Mouse (Mus musculus) CD8-positive naive resting alpha-beta T cell, adult 2 months (primary cell): Measurements from ENCODE around the gene Eva1a.

Experiments used
- DNase-seq, 2 experiments: peaks; one replicate each; pipeline ENCODE4 v3.0.0; 2022; ENCODE audit warnings: low read depth in 2 of 2, low spot score in 2 of 2

Gene Eva1a

DNA sequence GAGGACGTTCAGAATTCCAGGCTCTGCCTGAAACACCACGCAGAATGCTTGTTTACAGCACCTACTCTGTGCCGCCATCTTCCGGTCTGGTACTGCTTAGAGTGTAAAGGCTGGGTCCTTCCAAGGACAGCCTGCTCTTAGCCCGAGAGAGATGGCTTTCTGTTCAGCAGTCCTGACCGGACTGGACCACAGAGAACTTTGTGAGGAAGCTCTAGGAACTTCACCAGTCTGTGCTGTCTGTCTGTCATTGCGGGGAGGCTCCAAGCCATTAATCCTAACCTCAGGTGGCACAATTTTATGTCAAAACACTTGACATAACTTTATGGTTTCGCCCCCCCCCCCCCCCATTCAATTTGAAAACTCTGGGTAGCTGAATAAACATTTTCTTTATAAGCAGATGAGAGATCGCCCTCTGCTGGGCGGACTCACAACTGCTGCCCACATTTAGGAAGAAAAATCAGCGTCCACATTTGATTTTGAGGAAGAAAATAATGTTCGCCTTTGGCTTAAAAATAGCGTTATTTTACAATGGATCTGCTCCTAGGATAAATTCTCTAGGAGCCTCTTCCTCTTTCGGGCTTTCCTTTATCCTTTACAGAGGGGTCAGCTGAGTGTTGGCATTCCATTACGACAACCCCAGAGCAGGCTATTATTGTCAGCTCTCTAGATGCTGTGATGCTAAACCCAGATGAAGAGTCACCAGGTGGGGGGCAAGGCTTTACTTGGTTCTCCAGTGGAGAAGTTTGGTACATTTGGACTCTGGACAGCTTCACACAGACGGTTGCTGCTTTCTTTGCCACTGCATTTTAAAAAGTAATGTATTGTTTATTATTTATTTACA is 78.7 kb downstream of the Eva1a start:
- no peak for DNase-seq

DNA sequence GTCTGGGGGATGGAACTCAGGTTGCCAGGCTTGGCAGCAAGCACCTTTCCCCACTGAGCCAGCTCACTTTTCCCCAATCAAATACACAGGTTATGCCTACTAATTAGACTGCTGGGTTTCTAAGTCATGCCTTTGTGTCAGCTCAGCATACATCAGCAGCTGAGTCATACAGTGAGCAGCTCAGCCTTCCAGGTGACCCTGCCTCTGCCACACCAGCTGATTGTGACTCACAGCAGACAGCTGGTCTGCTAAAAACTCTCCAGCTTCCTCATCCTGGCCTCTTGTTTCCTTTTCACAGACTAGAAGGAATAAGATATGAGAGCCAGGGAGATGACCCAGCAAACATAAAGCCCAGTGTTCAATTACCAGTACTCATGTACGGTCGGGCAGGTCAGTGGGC is 84.3 kb downstream of the Eva1a start:
- no peak for DNase-seq

DNA sequence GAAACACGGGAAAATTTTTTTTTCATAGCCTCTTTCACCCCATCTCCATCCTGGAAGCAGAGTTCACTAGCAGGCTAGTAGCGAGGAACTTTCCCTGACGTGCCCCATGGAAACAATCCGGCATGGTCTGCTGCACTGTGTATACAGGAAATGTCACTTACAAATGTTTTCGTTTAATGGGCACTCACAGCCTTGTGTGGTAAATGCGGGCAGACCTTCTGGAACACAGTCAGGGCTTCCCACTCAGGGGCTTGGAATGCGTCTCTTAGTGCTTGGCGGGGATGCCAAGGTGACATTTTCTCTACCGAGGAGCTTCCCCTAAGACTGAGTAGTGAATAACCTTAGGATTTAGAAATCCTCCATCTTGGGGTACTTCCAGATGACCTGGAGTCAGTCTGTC is 87.0 kb downstream of the Eva1a start:
- no peak for DNase-seq

GRCm38 (mm10) chr6:82129630-82130217 is 88.9 kb downstream of the Eva1a start:
- DNase-seq: no peak

- DNase-seq: no peak
Measured at GRCm38 (mm10) chr6:82132876-82133591, 92.2 kb downstream of the Eva1a start.

DNA sequence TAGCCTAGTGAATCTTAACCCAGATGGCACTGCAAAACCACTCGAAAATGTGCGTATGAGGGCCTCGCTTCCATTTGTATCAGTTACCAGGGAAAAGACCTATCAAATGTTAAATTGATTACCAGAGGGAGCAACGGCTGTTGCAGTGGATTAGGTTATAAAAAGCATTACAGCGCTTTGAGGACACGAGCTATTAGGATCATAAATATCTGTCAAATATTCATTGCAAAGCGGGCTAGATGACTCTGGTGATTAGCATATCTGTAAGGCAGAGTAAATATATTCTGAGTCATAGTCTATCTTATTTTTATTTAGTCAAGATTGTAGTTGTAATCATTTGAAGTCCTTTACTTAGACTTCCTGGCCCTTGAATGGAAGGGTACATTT is 92.7 kb downstream of the Eva1a start:
- no peak for DNase-seq

DNA sequence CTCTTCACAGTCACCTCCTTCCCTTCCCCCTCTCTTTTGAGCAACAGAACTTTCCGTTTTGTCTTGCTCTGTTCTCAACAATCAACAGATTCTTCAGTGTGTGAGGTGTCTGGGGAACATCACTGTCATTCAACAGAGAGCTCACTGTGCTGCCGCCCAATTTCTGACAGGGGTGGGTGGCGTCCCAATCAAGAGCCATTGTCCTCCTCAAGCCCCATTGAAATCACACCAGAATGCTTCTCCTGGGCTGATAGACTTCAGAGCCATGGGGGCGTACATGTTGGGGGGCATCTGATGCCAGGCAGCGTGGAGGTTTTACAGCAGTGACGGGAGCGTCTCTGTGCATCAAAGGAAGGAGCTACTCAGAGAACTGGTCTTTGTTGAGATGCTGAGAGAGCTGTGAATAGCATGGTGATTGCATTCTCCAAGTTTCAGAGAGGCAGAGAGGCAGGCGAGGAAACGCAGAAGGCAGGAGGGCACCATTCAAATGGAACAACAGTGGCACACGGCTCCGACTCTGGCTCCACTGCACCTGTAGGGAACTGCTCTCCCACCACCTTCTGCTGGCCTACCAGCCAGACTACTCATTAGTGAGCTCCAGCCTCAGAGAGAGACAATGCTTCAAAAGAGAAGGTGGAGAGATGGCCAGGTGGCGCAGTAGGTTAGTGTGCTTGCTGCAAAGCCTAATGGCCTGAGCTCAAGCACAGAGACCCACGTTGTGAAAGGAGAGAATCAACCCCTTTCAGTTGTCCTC is 95.3 kb downstream of the Eva1a start:
- DNase-seq: no peak
